Mouse (Mus musculus) liver, adult 2 months (tissue): Measurements from ENCODE around the gene Map1b. TPM values are rescaled to one million over a fixed set of nuclear protein-coding genes. Genes with fewer than 3 reads are reported as not detected.

Experiments
- DNase-seq: peaks from one replicate; pipeline ENCODE4 v3.0.0-alpha.2; 2011; ENCODE audit warnings: low read depth, low spot score; ENCODE audit errors: extremely low read depth
- H3K27ac ChIP-seq: fragments of 200-500 bp; replicated peaks from 2 replicates; pipeline ENCODE4 v1.5.1; 2012; ENCODE audit warnings: low read depth, mild to moderate bottlenecking, control low read depth, inconsistent platforms, low read length; ENCODE audit not compliant: insufficient read depth
- H3K27me3 ChIP-seq: fragments of 200-500 bp; 2 replicates; pipeline ENCODE4 v1.6.1; 2012; ENCODE audit warnings: mild to moderate bottlenecking, moderate library complexity, low read length, inconsistent platforms; ENCODE audit not compliant: control insufficient read depth, insufficient read depth
- H3K36me3 ChIP-seq: fragments of 200-500 bp; 2 replicates; pipeline ENCODE4 v1.6.1; 2012; ENCODE audit warnings: low read length, inconsistent platforms; ENCODE audit not compliant: control insufficient read depth, insufficient read depth
- H3K4me1 ChIP-seq: fragments of 200-500 bp; 2 replicates; pipeline ENCODE4 v1.6.1; 2011; ENCODE audit warnings: low read length; ENCODE audit not compliant: control insufficient read depth, insufficient read depth
- H3K4me3 ChIP-seq: fragments of 200-500 bp; 2 replicates; pipeline ENCODE4 v1.5.1; 2011; ENCODE audit warnings: low read depth, mild to moderate bottlenecking, control low read depth, low read length, moderate library complexity; ENCODE audit not compliant: insufficient read depth
- H3K79me2 ChIP-seq: fragments of 200-500 bp; 2 replicates; pipeline ENCODE4 v1.6.1; 2012; ENCODE audit warnings: inconsistent platforms, mild to moderate bottlenecking, low read length, moderate library complexity; ENCODE audit not compliant: control insufficient read depth, insufficient read depth
- H3K9ac ChIP-seq: fragments of 200-500 bp; 2 replicates; pipeline ENCODE4 v1.6.1; 2012; ENCODE audit warnings: low read depth, mild to moderate bottlenecking, control low read depth, inconsistent platforms, low read length
- CTCF ChIP-seq: fragments of 200-500 bp; IDR thresholded peaks from 2 replicates; pipeline ENCODE4 v1.5.1; 2011; ENCODE audit warnings: low read depth, low read length, control low read depth
- POLR2A ChIP-seq: fragments of 200-500 bp; IDR thresholded peaks from 2 replicates; pipeline ENCODE4 v1.6.1; 2011; ENCODE audit warnings: low read length, control low read depth; ENCODE audit not compliant: insufficient read depth; ENCODE audit errors: extremely low read depth
- WGBS: fragments of 180-500 bp; shearing (Covaris S2); methylation state at CpG from one replicate; pipeline ENCODE4 v1.1.7; 2018; 5-methylcytosine and 5-hydroxymethylcytosine counted together
- polyA plus RNA-seq: library from polyadenylated mRNA; depleted of rRNA; stranded (reverse); fragments of >200 nt; gene quantifications from 2 replicates; pipeline ENCODE4 v1.2.3, GENCODE M21; 2012
- total RNA-seq: library from RNA; depleted of rRNA; stranded (reverse); fragments of >200 nt; gene quantifications from 2 replicates; pipeline ENCODE4 v1.2.3, GENCODE M21; 2014

The Map1b gene
- total and polyA plus RNA-seq, 2 experiments: 0.09 to 0.18 TPM

- DNase-seq: no peak
- no peak overlapping the region for H3K4me3 ChIP-seq
- H3K27me3 ChIP-seq: no peaks in the 10 kb centered on the region
- H3K4me1 ChIP-seq: no peaks in the 10 kb centered on the region
- TF ChIP-seq CTCF (no peak), POLR2A (no peak)
- 75% methylated on average over 6 of the region's 6 CpGs for WGBS
- H3K36me3 ChIP-seq: no peaks in the 10 kb centered on the region
- no peak overlapping the region for H3K27ac ChIP-seq
- no peak overlapping the region for H3K9ac ChIP-seq
- no peaks in the 10 kb centered on the region for H3K79me2 ChIP-seq
These were observed 49.5 kb downstream of the Map1b start for GRCm38 (mm10) chr13:99466811-99467315.

DNA sequence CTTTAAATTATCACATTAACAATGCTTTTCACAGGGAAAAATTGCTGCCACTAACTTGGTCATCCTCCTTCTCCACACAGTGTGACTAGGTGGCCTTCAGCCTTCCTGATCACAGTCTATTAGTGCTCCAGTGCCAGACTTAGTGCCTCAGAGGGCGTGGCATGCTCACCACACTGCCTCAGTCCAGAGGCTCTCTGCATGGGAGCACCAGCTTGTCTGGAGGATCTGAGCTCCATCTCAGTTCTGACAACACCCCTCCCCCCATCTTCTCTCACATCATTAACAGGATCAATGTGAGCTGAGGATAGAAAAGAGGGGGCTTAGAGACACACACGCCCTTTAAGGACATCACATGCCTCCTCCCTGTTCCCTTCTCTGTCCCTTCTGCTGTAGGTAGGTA lies 50.3 kb downstream of the Map1b start:
- Histone ChIP-seq H3K4me3 (no peak overlapping the region), H3K9ac (no peak overlapping the region), H3K4me1 (no peaks in the 10 kb centered on the region), H3K27me3 (no peaks in the 10 kb centered on the region), H3K36me3 (no peaks in the 10 kb centered on the region), H3K79me2 (no peaks in the 10 kb centered on the region), H3K27ac (no peak overlapping the region)
- TF ChIP-seq CTCF (no peak), POLR2A (no peak)
- 75% methylated on average over 2 of the region's 2 CpGs for WGBS
- DNase-seq: no peak

GRCm38 (mm10) chr13:99464551-99464950 lies 51.8 kb downstream of the Map1b start:
- Histone ChIP-seq H3K36me3 (no peaks in the 10 kb centered on the region), H3K27ac (no peak overlapping the region), H3K9ac (no peak overlapping the region), H3K4me1 (no peaks in the 10 kb centered on the region), H3K27me3 (no peaks in the 10 kb centered on the region; the same call in 1 of the 2 replicates), H3K4me3 (no peak overlapping the region), H3K79me2 (no peaks in the 10 kb centered on the region)
- DNase-seq: no peak
- 88% methylated on average over 4 of the region's 4 CpGs for WGBS
- TF ChIP-seq CTCF (no peak), POLR2A (no peak)

DNA sequence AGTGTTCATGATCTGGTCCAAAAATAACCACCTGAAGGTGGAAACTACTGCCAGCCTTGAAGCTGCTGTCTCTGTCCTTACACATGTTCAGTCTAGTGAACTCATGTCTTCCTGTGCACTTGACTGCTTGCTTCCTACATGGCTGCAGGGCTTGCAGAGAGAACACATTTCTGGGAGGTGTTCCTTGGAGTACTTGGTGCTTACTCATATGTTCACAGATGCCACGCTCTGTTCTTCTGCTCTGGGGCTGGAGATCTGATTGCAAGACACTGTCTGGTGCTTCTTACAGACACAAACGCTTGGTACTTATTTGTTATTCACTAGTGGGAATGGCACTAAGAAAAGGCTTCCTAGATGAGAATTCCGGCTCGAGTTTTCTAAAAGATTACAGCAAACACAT lies 54.5 kb downstream of the Map1b start:
- WGBS: 90% methylated on average over 4 of the region's 4 CpGs
- H3K27ac ChIP-seq: no peak overlapping the region
- H3K36me3 ChIP-seq: no peaks in the 10 kb centered on the region
- no peak for DNase-seq
- TF ChIP-seq POLR2A (no peak), CTCF (no peak)
- no peak overlapping the region for H3K9ac ChIP-seq
- no peak overlapping the region for H3K4me3 ChIP-seq
- no peaks in the 10 kb centered on the region for H3K79me2 ChIP-seq
- H3K27me3 ChIP-seq: no peaks in the 10 kb centered on the region; the same call in 1 of the 2 replicates
- H3K4me1 ChIP-seq: no peaks in the 10 kb centered on the region

DNA sequence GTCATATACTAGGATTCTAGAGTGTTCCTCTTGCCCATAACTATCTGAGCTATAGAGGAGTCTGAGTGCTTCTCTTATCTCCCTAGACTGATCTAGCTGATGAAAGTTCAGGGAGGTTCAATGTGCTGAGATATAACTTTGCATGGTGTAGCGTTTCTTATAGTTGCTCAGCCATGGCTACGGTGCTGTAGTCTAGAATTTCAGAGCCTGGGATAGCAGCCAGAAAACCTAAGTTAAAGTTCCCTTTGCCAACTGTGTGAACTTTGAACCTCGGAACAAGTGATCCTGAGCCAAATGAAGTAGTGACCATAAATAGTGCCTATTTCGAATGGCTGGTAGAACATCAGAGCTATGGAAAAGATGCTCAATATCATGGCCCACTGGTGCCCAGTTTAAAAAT lies 56.7 kb downstream of the Map1b start:
- no peaks in the 10 kb centered on the region for H3K36me3 ChIP-seq
- 17% methylated on average over 4 of the region's 4 CpGs for WGBS

DNA sequence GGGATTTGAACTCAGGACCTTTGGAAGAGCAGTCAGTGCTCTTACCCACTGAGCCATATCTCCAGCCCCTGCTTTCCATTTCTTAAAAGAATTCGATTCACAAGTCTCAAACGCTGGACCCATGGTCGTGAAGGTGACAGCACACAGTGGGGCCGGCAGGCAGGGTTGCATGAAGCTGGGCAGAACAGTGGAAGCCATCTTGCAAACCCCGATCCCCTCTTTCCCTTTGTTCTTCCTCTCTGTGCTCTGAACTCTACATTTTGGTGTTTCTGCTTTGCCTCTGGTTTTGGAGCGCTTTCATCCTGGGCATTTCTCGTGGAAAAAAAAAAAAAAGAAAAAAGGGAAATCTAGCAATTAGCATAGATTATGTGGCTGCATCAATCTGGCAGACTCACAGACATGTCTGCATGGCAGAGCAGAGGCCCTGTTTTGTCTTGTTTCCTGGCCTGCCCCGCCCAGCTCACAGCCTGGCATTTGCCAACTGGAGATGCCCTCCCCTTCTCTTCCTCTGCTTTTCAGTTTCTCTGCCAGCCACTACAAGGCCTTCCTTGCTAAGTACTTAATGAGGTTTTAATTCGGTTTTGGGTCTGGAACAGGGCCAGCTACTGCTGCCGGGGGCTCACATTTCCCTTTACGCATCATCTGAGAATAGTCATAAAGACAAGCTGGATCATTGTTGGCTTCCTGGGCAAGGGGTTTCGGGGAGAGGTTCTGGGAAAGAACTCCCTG lies 57.5 kb downstream of the Map1b start:
- Histone ChIP-seq H3K4me1 (no peaks in the 10 kb centered on the region), H3K27me3 (no peaks in the 10 kb centered on the region; the same call in 1 of the 2 replicates), H3K4me3 (no peak overlapping the region), H3K9ac (no peak overlapping the region), H3K27ac (no peak overlapping the region), H3K79me2 (no peaks in the 10 kb centered on the region), H3K36me3 (no peaks in the 10 kb centered on the region)
- WGBS: 90% methylated on average over 12 of the region's 12 CpGs
- no peak for DNase-seq
- no peak for TF ChIP-seq POLR2A
- no peak for TF ChIP-seq CTCF

More for the DNA sequence above, 56.7 kb downstream of the Map1b start:
- H3K9ac ChIP-seq: no peak overlapping the region
- no peaks in the 10 kb centered on the region for H3K4me1 ChIP-seq
- no peaks in the 10 kb centered on the region; the same call in 1 of the 2 replicates for H3K27me3 ChIP-seq
- no peaks in the 10 kb centered on the region for H3K79me2 ChIP-seq
- no peak overlapping the region for H3K27ac ChIP-seq
- TF ChIP-seq CTCF (no peak), POLR2A (no peak)
- no peak overlapping the region for H3K4me3 ChIP-seq
- peak; percentile 67 for DNase-seq
